Mouse (Mus musculus) CH12.LX (cell line): Measurements from ENCODE around the gene Cdcp1. TPM values are rescaled to one million over a fixed set of nuclear protein-coding genes. Genes with fewer than 3 reads are reported as not detected.

Experiments used
- DNase-seq: peaks from one replicate; pipeline ENCODE4 v3.0.0-alpha.2; 2013; ENCODE audit errors: extremely low read depth
- H3K27ac ChIP-seq: 2 replicates; pipeline ENCODE4 v1.5.1; 2012; ENCODE audit warnings: low read depth, mild to moderate bottlenecking, control low read depth, moderate library complexity; ENCODE audit not compliant: insufficient read depth
- H3K27me3 ChIP-seq: replicated peaks from 2 replicates; pipeline ENCODE3; 2012; ENCODE audit warnings: inconsistent platforms
- H3K36me3 ChIP-seq, 2 experiments: replicated peaks in 1 of 2; 2 replicates each; pipeline versions ENCODE3 to v1.6.1; 2012; ENCODE audit warnings: inconsistent platforms in 1 of 2, low read length in 1 of 2, mild to moderate bottlenecking in 1 of 2, mixed read lengths in 1 of 2, moderate library complexity in 1 of 2; ENCODE audit not compliant: control insufficient read depth in 1 of 2, insufficient read depth in 1 of 2
- H3K4me1 ChIP-seq, 2 experiments: 2 replicates each; pipeline ENCODE4 v1.6.1; 2012; ENCODE audit warnings: inconsistent platforms in 1 of 2, moderate library complexity in 1 of 2; ENCODE audit not compliant: insufficient read depth in 2 of 2, control insufficient read depth in 1 of 2
- H3K4me2 ChIP-seq: 2 replicates; pipeline ENCODE4 v1.6.1; 2012; ENCODE audit warnings: low read depth, mild to moderate bottlenecking, control low read depth; ENCODE audit not compliant: poor library complexity, insufficient read depth, severe bottlenecking
- H3K4me3 ChIP-seq, 3 experiments: fragments of 150-350 bp in 1 of 3; sonication (generic) in 1 of 3; replicated peaks in 1 of 3; 2 replicates each; pipeline versions ENCODE3 to v1.5.1; 2011 to 2012; ENCODE audit warnings: low read depth in 2 of 3, low read length in 2 of 3, mild to moderate bottlenecking in 2 of 3, moderate library complexity in 2 of 3, control low read depth in 1 of 3, improper control_type of control experiment in 1 of 3, inconsistent platforms in 1 of 3, mixed read lengths in 1 of 3; ENCODE audit not compliant: poor library complexity in 1 of 3
- H3K79me2 ChIP-seq: replicated peaks from 2 replicates; pipeline ENCODE4 v1.6.1; 2012; ENCODE audit warnings: mild to moderate bottlenecking, moderate library complexity; ENCODE audit not compliant: control insufficient read depth, poor library complexity, insufficient read depth, severe bottlenecking; ENCODE audit errors: extremely low read depth
- H3K9ac ChIP-seq: 2 replicates; pipeline ENCODE4 v1.6.1; 2012; ENCODE audit warnings: low read depth, mild to moderate bottlenecking, control low read depth, moderate library complexity; ENCODE audit not compliant: insufficient read depth
- H3K9me3 ChIP-seq: replicated peaks from 2 replicates; pipeline ENCODE3; 2012; ENCODE audit warnings: low read length, inconsistent platforms, mixed read lengths
- BHLHE40 ChIP-seq: IDR thresholded peaks from 2 replicates; pipeline ENCODE4 v1.6.1; 2011; ENCODE audit warnings: mild to moderate bottlenecking, low read depth, low read length, improper control_type of control experiment
- CHD2 ChIP-seq: IDR thresholded peaks from 2 replicates; pipeline ENCODE4 v1.6.1; 2011; ENCODE audit warnings: low read length, improper control_type of control experiment
- E2F4 ChIP-seq: IDR thresholded peaks from 2 replicates; pipeline ENCODE4 v1.6.1; 2011; ENCODE audit warnings: low read depth, low read length, improper control_type of control experiment; ENCODE audit not compliant: insufficient replicate concordance
- ELF1 ChIP-seq: IDR thresholded peaks from 2 replicates; pipeline ENCODE4 v1.6.1; 2014; ENCODE audit warnings: low read depth, mild to moderate bottlenecking, inconsistent platforms, low read length, improper control_type of control experiment
- ETS1 ChIP-seq: conservative IDR thresholded peaks from 2 replicates; pipeline ENCODE4 v1.6.1; 2012; ENCODE audit warnings: low read depth, mild to moderate bottlenecking, inconsistent platforms, low read length, improper control_type of control experiment, moderate library complexity
- GABPA ChIP-seq: IDR thresholded peaks from 2 replicates; pipeline ENCODE4 v1.6.1; 2012; ENCODE audit warnings: low read depth, low read length, improper control_type of control experiment, inconsistent platforms; ENCODE audit not compliant: insufficient replicate concordance
- IRF4 ChIP-seq: IDR thresholded peaks from 2 replicates; pipeline ENCODE4 v1.6.1; 2014; ENCODE audit warnings: low read depth, mild to moderate bottlenecking, inconsistent platforms, low read length, improper control_type of control experiment
- JUND ChIP-seq: conservative IDR thresholded peaks from 2 replicates; pipeline ENCODE4 v1.6.1; 2011; ENCODE audit warnings: low read depth, low read length, improper control_type of control experiment
- KAT2A ChIP-seq: IDR thresholded peaks from 2 replicates; pipeline ENCODE4 v1.6.1; 2012; ENCODE audit warnings: low read length, improper control_type of control experiment, inconsistent platforms; ENCODE audit not compliant: insufficient replicate concordance
- MAFK ChIP-seq: IDR thresholded peaks from 2 replicates; pipeline ENCODE4 v1.6.1; 2011; ENCODE audit warnings: low read length, improper control_type of control experiment; ENCODE audit not compliant: insufficient replicate concordance
- MAX ChIP-seq: IDR thresholded peaks from 2 replicates; pipeline ENCODE4 v1.6.1; 2011; ENCODE audit warnings: low read length, improper control_type of control experiment
- MAZ ChIP-seq: IDR thresholded peaks from 2 replicates; pipeline ENCODE4 v1.6.1; 2012; ENCODE audit warnings: low read depth, mild to moderate bottlenecking, inconsistent platforms, low read length, improper control_type of control experiment, moderate library complexity
- MEF2A ChIP-seq: IDR thresholded peaks from 2 replicates; pipeline ENCODE4 v1.6.1; 2014; ENCODE audit warnings: low read depth, mild to moderate bottlenecking, inconsistent platforms, low read length, improper control_type of control experiment, borderline replicate concordance
- MXI1 ChIP-seq: IDR thresholded peaks from 2 replicates; pipeline ENCODE4 v1.6.1; 2011; ENCODE audit warnings: mild to moderate bottlenecking, low read depth, low read length, improper control_type of control experiment
- MYC ChIP-seq: IDR thresholded peaks from 2 replicates; pipeline ENCODE4 v1.6.1; 2011; ENCODE audit warnings: low read depth, mild to moderate bottlenecking, improper control_type of control experiment, low read length
- POLR2AphosphoS2 ChIP-seq: IDR thresholded peaks from 2 replicates; pipeline ENCODE4 v1.6.1; 2011; ENCODE audit warnings: low read depth, low read length, improper control_type of control experiment
- RCOR1 ChIP-seq: conservative IDR thresholded peaks from 2 replicates; pipeline ENCODE4 v1.6.1; 2012; ENCODE audit warnings: low read depth, mild to moderate bottlenecking, inconsistent platforms, low read length, improper control_type of control experiment
- TCF12 ChIP-seq: IDR thresholded peaks from 2 replicates; pipeline ENCODE4 v1.6.1; 2014; ENCODE audit warnings: low read depth, mild to moderate bottlenecking, inconsistent platforms, low read length, improper control_type of control experiment
- UBTF ChIP-seq: IDR thresholded peaks from 2 replicates; pipeline ENCODE4 v1.6.1; 2012; ENCODE audit warnings: low read depth, mild to moderate bottlenecking, inconsistent platforms, low read length, improper control_type of control experiment, moderate library complexity
- USF1 ChIP-seq: IDR thresholded peaks from 2 replicates; pipeline ENCODE4 v1.6.1; 2014; ENCODE audit warnings: low read depth, mild to moderate bottlenecking, inconsistent platforms, low read length, improper control_type of control experiment
- USF2 ChIP-seq: conservative IDR thresholded peaks from 2 replicates; pipeline ENCODE4 v1.6.1; 2011; ENCODE audit warnings: low read depth, low read length, improper control_type of control experiment
- ZKSCAN1 ChIP-seq: IDR thresholded peaks from 2 replicates; pipeline ENCODE4 v1.6.1; 2012; ENCODE audit warnings: low read depth, inconsistent platforms, low read length, improper control_type of control experiment, borderline replicate concordance
- ZMIZ1 ChIP-seq: IDR thresholded peaks from 2 replicates; pipeline ENCODE4 v1.6.1; 2012; ENCODE audit warnings: low read depth, mild to moderate bottlenecking, inconsistent platforms, low read length, improper control_type of control experiment
- ZNF384 ChIP-seq: IDR thresholded peaks from 2 replicates; pipeline ENCODE4 v1.6.1; 2012; ENCODE audit warnings: low read depth, low read length, improper control_type of control experiment, inconsistent platforms
- dilution Hi-C: fragments of 300-500 bp; cut with MboI; formaldehyde crosslinking; loops from 2 replicates; pipeline ENCODE4 v1.14.3; 2020; ENCODE audit warnings: low sequenced_read_pairs; ENCODE audit not compliant: extremely low pct_unique_long_range_greater_than_20kb, extremely low pct_ligation_motif_present
- in situ Hi-C: fragments of 300-500 bp; cut with MboI; formaldehyde crosslinking; loops from 3 replicates; pipeline ENCODE4 v1.14.3; 2019; ENCODE audit warnings: low sequenced_read_pairs, low pct_ligation_motif_present, low pct_unique_long_range_greater_than_20kb, mixed read lengths
- polyA plus RNA-seq: library from polyadenylated mRNA; unstranded; fragments of >175 nt; gene quantifications from 2 replicates; pipeline ENCODE4 v1.2.1, GENCODE M21; 2012; ENCODE audit warnings: low read depth; ENCODE audit not compliant: insufficient read length
- total RNA-seq, 2 experiments: library from RNA; depleted of rRNA; stranded (reverse); fragments of 300-350 nt in 1 of 2; fragments of >200 nt in 1 of 2; gene quantifications; 2 replicates each; pipeline ENCODE4 v1.2.3; 2012 to 2014

Gene Cdcp1
- total and polyA plus RNA-seq, 3 experiments, result 3.1 to 5.9 (median 3.6) TPM

- no peak for DNase-seq
- dilution Hi-C loops, result no loop called here
- Histone ChIP-seq H3K36me3 (no peaks in the 10 kb centered on the region), H3K79me2 (no peaks in the 10 kb centered on the region), H3K4me1 (peaks cover 0 to 8% of the 10 kb centered on the region in 2 experiments; a peak in 3 of 4 replicates), H3K27me3 (no peaks in the 10 kb centered on the region), H3K27ac (no peak overlapping the region), H3K9me3 (no peaks in the 10 kb centered on the region), H3K4me2 (no peak overlapping the region), H3K9ac (no peak overlapping the region), H3K4me3 (no peak overlapping the region)
- TF ChIP-seq USF2 (no peak), MEF2A (no peak), MYC (no peak), MAFK (no peak), ZNF384 (no peak), RCOR1 (no peak), MXI1 (no peak), UBTF (no peak), KAT2A (no peak), USF1 (no peak), BHLHE40 (no peak), MAX (no peak), E2F4 (no peak), JUND (no peak), ZKSCAN1 (no peak), IRF4 (no peak), ELF1 (no peak), POLR2AphosphoS2 (no peak), GABPA (no peak), ZMIZ1 (no peak)
- in situ Hi-C loops, result no loop called here
Observed at GRCm38 (mm10) chr9:123224863-123225431, 9.1 kb upstream of the Cdcp1 start.

GRCm38 (mm10) chr9:123219826-123220225 lies 4.0 kb upstream of the Cdcp1 start:
- Histone ChIP-seq H3K27me3 (no peaks in the 10 kb centered on the region), H3K79me2 (no peaks in the 10 kb centered on the region), H3K4me1 (peaks cover 0 to 3% of the 10 kb centered on the region in 2 experiments; a peak in 1 of 4 replicates)
- TF ChIP-seq CHD2 (no peak), TCF12 (no peak), MAZ (no peak), UBTF (no peak), E2F4 (no peak), ETS1 (no peak), ZNF384 (no peak), MAX (no peak), USF2 (no peak), MXI1 (no peak), MYC (no peak), USF1 (no peak)
- TF ChIP-seq, all 38 proteins: peak for 0
- Histone ChIP-seq H3K4me2 (no peak overlapping the region), H3K4me3 (no peak overlapping the region), H3K27ac (no peak overlapping the region), H3K9ac (no peak overlapping the region), H3K9me3 (no peaks in the 10 kb centered on the region), H3K36me3 (no peaks in the 10 kb centered on the region)
- in situ Hi-C loops (no loop called here), dilution Hi-C loops (no loop called here)
- no peak for DNase-seq
